Mouse (Mus musculus) heart, postnatal 10 days (tissue): Measurements from ENCODE around the gene C1qtnf6. TPM values are rescaled to one million over a fixed set of nuclear protein-coding genes. Genes with fewer than 3 reads are reported as not detected.

ENCODE experiments used
- DNase-seq, 2 experiments: peaks; one replicate each; pipeline ENCODE4 v3.0.0; 2021
- intact Hi-C: fragments of 180-260 bp; cut with DNase I; formaldehyde crosslinking; loops from one replicate; pipeline ENCODE4 v1.15.1; 2025
- total RNA-seq, 2 experiments: library from RNA; stranded (reverse); gene quantifications; 2 replicates each; pipeline ENCODE4 v1.2.3; 2021

The C1qtnf6 gene
- total RNA-seq, 2 experiments from 2014 or later: 89.5 to 98.7 TPM

- DNase-seq: no peak
- intact Hi-C loops: no loop called here
Observed at GRCm38 (mm10) chr15:78489248-78489647, 42.0 kb downstream of the C1qtnf6 start.

GRCm38 (mm10) chr15:78487066-78487465 is 44.1 kb downstream of the C1qtnf6 start:
- intact Hi-C loops: no loop called here
- no peak for DNase-seq

- no peak for DNase-seq
- intact Hi-C loops: no loop called here
Observed at GRCm38 (mm10) chr15:78486564-78486963, 44.7 kb downstream of the C1qtnf6 start.

GRCm38 (mm10) chr15:78483311-78483710 is 47.9 kb downstream of the C1qtnf6 start:
- intact Hi-C loops: loop anchor here (2.0 kb wide), 1 partner anchor 17 kb away; no protein-coding TSS in a partner anchor

GRCm38 (mm10) chr15:78482518-78482917 is 48.7 kb downstream of the C1qtnf6 start:
- intact Hi-C loops: loop anchor here (2.0 kb wide), 1 partner anchor 16 kb away; no protein-coding TSS in a partner anchor
- DNase-seq: no peak

More at GRCm38 (mm10) chr15:78483311-78483710, 47.9 kb downstream of the C1qtnf6 start:
- DNase-seq: no peak

GRCm38 (mm10) chr15:78481448-78482000 is 49.7 kb downstream of the C1qtnf6 start:
- DNase-seq: peak; percentile 45 to 57
- intact Hi-C loops: no loop called here

- DNase-seq: no peak
- intact Hi-C loops: no loop called here
Observed at GRCm38 (mm10) chr15:78480991-78481390, 50.2 kb downstream of the C1qtnf6 start.

- intact Hi-C loops: no loop called here
Observed at GRCm38 (mm10) chr15:78480111-78480510, 51.1 kb downstream of the C1qtnf6 start.

GRCm38 (mm10) chr15:78479470-78479869 is 51.7 kb downstream of the C1qtnf6 start:
- intact Hi-C loops: no loop called here
- no peak for DNase-seq

More at GRCm38 (mm10) chr15:78480111-78480510, 51.1 kb downstream of the C1qtnf6 start:
- no peak for DNase-seq

GRCm38 (mm10) chr15:78478073-78478472 is 53.1 kb downstream of the C1qtnf6 start:
- intact Hi-C loops: no loop called here
- DNase-seq: no peak

- no peak for DNase-seq
Observed at GRCm38 (mm10) chr15:78476878-78477277, 54.3 kb downstream of the C1qtnf6 start.

GRCm38 (mm10) chr15:78475604-78476031 is 55.6 kb downstream of the C1qtnf6 start:
- DNase-seq: no peak
- intact Hi-C loops: no loop called here

More at GRCm38 (mm10) chr15:78476878-78477277, 54.3 kb downstream of the C1qtnf6 start:
- intact Hi-C loops: no loop called here

- no peak for DNase-seq
- intact Hi-C loops: no loop called here
Observed at GRCm38 (mm10) chr15:78473442-78473841, 57.8 kb downstream of the C1qtnf6 start.

Other genes starting within 250 kb of the C1qtnf6 start
- gene Csf2rb2, start 225.7 kb downstream of the C1qtnf6 start, total RNA-seq: 1 to 10 TPM; 1.3 to 1.6 TPM
- gene Csf2rb, start 205.7 kb downstream of the C1qtnf6 start, total RNA-seq: 1 to 10 TPM; 2.2 to 2.7 TPM
- gene Tex33, start 135.5 kb downstream of the C1qtnf6 start, total RNA-seq: not detected
- gene Tst, start 125.5 kb downstream of the C1qtnf6 start, total RNA-seq: 10 to 100 TPM; 14.4 to 16.4 TPM
- 10 to 100 TPM; 26.0 to 26.3 TPM for gene Mpst, start 125.0 kb downstream of the C1qtnf6 start, total RNA-seq
- gene Kctd17, start 102.9 kb downstream of the C1qtnf6 start, total RNA-seq: 10 to 100 TPM; 80.7 TPM
- under 1 TPM; 0.10 to 0.45 TPM for gene Tmprss6, start 62.8 kb downstream of the C1qtnf6 start, total RNA-seq
- gene Il2rb, start 36.1 kb downstream of the C1qtnf6 start, total RNA-seq: under 1 TPM; 0.20 to 0.26 TPM
- under 1 TPM in 1 of 2 experiments, not detected in 1; 0.20 TPM for gene Sstr3, start 13.3 kb upstream of the C1qtnf6 start, total RNA-seq
- 1 to 10 TPM; 4.6 to 4.7 TPM for gene Rac2, start 41.4 kb upstream of the C1qtnf6 start, total RNA-seq
- gene Cyth4, start 65.6 kb upstream of the C1qtnf6 start, total RNA-seq: 1 to 10 TPM; 4.8 to 6.9 TPM
- gene Elfn2, start 187.4 kb upstream of the C1qtnf6 start, total RNA-seq: 1 to 10 TPM; 1.2 TPM
- 10 to 100 TPM; 19.3 to 24.0 TPM for gene Mfng, start 242.1 kb upstream of the C1qtnf6 start, total RNA-seq